Mouse (Mus musculus) lung, postnatal 0 days (tissue): ENCODE measurements at regions not wholly inside any gene's neighbourhood (a gene's known extent, or its start where the extent isn't known, plus 50 kb on each side); places are given as distances from the start of the nearest gene placed in this dataset.

Experiments used
- CTCF ChIP-seq: IDR thresholded peaks from 2 replicates; pipeline ENCODE4 v1.5.1; 2016; ENCODE audit warnings: antibody characterized with exemption, mild to moderate bottlenecking
- EP300 ChIP-seq: IDR thresholded peaks from 2 replicates; pipeline ENCODE4 v1.6.1; 2016; ENCODE audit warnings: antibody characterized with exemption, mild to moderate bottlenecking, control low read depth

DNA sequence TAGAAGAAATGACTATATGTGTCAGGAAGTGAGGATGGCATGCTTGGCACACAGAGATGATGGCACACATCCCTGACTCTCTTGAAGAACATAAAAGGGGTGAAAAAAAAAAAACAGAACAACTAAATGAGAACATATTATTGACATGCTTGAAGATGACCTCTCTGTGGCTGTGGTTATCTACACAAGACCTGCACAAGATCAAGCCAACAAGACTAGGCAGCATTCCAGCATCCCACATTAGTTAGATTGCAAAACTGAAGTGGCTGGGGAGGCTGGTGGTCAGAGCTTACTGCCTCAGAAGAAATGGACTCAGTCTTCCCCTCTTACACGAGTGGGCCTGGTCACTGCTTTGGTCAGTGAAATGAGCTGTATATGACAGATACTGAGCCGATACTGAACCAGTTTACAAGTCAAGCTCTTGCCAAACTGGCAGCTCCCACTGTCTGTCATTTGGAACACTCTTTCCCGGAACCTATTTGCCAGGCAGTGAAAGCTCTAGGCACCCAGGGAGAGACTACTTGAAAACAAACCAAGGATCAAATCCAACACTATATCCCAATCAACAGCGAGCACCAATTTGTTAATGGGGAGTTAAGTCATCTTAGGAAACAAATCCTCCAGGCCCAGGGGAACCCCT, 335.6 kb upstream of the Noct start:
- TF ChIP-seq CTCF = no peak
- TF ChIP-seq EP300 = no peak
